Mouse (Mus musculus) E14TG2a.4 (cell line): Measurements from ENCODE around the gene Stard13.

ENCODE experiments used
- H3K27me3 ChIP-seq: 2 replicates; pipeline ENCODE4 v1.6.1; 2014; ENCODE audit warnings: low read length, control low read depth; ENCODE audit not compliant: insufficient read depth
- H3K36me3 ChIP-seq: 2 replicates; pipeline ENCODE4 v1.6.1; 2014; ENCODE audit warnings: low read length, control low read depth; ENCODE audit not compliant: insufficient read depth
- H3K4me1 ChIP-seq: replicated peaks from 2 replicates; pipeline ENCODE4 v1.6.1; 2014; ENCODE audit warnings: low read depth, low read length, control low read depth
- H3K4me3 ChIP-seq: replicated peaks from 2 replicates; pipeline ENCODE4 v1.5.1; 2014; ENCODE audit warnings: mild to moderate bottlenecking, low read length
- H3K9me3 ChIP-seq: 2 replicates; pipeline ENCODE4 v1.6.1; 2014; ENCODE audit warnings: low read length, control low read depth
- CTCF ChIP-seq: conservative IDR thresholded peaks from 2 replicates; pipeline ENCODE4 v1.5.1; 2014; ENCODE audit warnings: low read length
- NANOG ChIP-seq: IDR thresholded peaks from 2 replicates; pipeline ENCODE4 v1.6.1; 2014; ENCODE audit warnings: borderline replicate concordance, low read length, mixed read lengths
- POU5F1 ChIP-seq: IDR thresholded peaks from 2 replicates; pipeline ENCODE4 v1.6.1; 2014; ENCODE audit warnings: low read length, borderline replicate concordance

Gene Stard13

GRCm38 (mm10) chr5:151252213-151252612, 18.6 kb upstream of the Stard13 start:
- TF ChIP-seq CTCF (no peak), POU5F1 (no peak), NANOG (no peak)
- no peaks in the 10 kb centered on the region for H3K9me3 ChIP-seq
- no peak overlapping the region for H3K4me3 ChIP-seq
- H3K27me3 ChIP-seq: no peaks in the 10 kb centered on the region
- no peaks in the 10 kb centered on the region for H3K36me3 ChIP-seq
- H3K4me1 ChIP-seq: peaks cover 33% of the 10 kb centered on the region

GRCm38 (mm10) chr5:151251656-151252055, 18.0 kb upstream of the Stard13 start:
- no peak for TF ChIP-seq NANOG
- no peak for TF ChIP-seq CTCF
- TF ChIP-seq POU5F1: no peak
- Histone ChIP-seq H3K27me3 (no peaks in the 10 kb centered on the region), H3K4me1 (peaks cover 39% of the 10 kb centered on the region), H3K9me3 (no peaks in the 10 kb centered on the region), H3K36me3 (no peaks in the 10 kb centered on the region), H3K4me3 (no peak overlapping the region)

- TF ChIP-seq POU5F1: no peak
- TF ChIP-seq NANOG: peak; percentile 78; the same call in 1 of the 2 replicates
- no peak overlapping the region for H3K4me3 ChIP-seq
Measured at GRCm38 (mm10) chr5:151248671-151249620, 15.3 kb upstream of the Stard13 start.

GRCm38 (mm10) chr5:151248084-151248483, 14.4 kb upstream of the Stard13 start:
- Histone ChIP-seq H3K36me3 (no peaks in the 10 kb centered on the region), H3K4me3 (no peak overlapping the region), H3K9me3 (no peaks in the 10 kb centered on the region), H3K4me1 (peaks cover 41% of the 10 kb centered on the region), H3K27me3 (no peaks in the 10 kb centered on the region; the same call in 1 of the 2 replicates)
- TF ChIP-seq POU5F1: no peak
- TF ChIP-seq CTCF: no peak
- TF ChIP-seq NANOG: no peak

More at GRCm38 (mm10) chr5:151248671-151249620, 15.3 kb upstream of the Stard13 start:
- no peaks in the 10 kb centered on the region for H3K36me3 ChIP-seq
- no peaks in the 10 kb centered on the region; the same call in 1 of the 2 replicates for H3K27me3 ChIP-seq
- H3K4me1 ChIP-seq: peaks cover 41% of the 10 kb centered on the region
- H3K9me3 ChIP-seq: no peaks in the 10 kb centered on the region

GRCm38 (mm10) chr5:151247115-151247875, 13.7 kb upstream of the Stard13 start:
- H3K27me3 ChIP-seq: peaks cover 3% of the 10 kb centered on the region
- no peaks in the 10 kb centered on the region for H3K9me3 ChIP-seq
- H3K4me1 ChIP-seq: peaks cover 41% of the 10 kb centered on the region
- H3K4me3 ChIP-seq: no peak overlapping the region
- no peaks in the 10 kb centered on the region for H3K36me3 ChIP-seq
- TF ChIP-seq CTCF: no peak
- TF ChIP-seq NANOG: no peak
- no peak for TF ChIP-seq POU5F1

- peaks cover 7% of the 10 kb centered on the region for H3K27me3 ChIP-seq
- H3K4me3 ChIP-seq: no peak overlapping the region
- TF ChIP-seq NANOG (no peak), CTCF (no peak), POU5F1 (no peak)
Measured at GRCm38 (mm10) chr5:151246287-151246686, 12.7 kb upstream of the Stard13 start.

GRCm38 (mm10) chr5:151245571-151245970, 11.9 kb upstream of the Stard13 start:
- peaks cover 38% of the 10 kb centered on the region for H3K4me1 ChIP-seq
- H3K27me3 ChIP-seq: peaks cover 8% of the 10 kb centered on the region
- H3K4me3 ChIP-seq: no peak overlapping the region
- H3K36me3 ChIP-seq: no peaks in the 10 kb centered on the region
- no peaks in the 10 kb centered on the region for H3K9me3 ChIP-seq
- TF ChIP-seq POU5F1 (no peak), NANOG (no peak), CTCF (no peak)

More at GRCm38 (mm10) chr5:151246287-151246686, 12.7 kb upstream of the Stard13 start:
- Histone ChIP-seq H3K9me3 (no peaks in the 10 kb centered on the region), H3K4me1 (peaks cover 41% of the 10 kb centered on the region), H3K36me3 (no peaks in the 10 kb centered on the region)

GRCm38 (mm10) chr5:151238730-151239129, 5.1 kb upstream of the Stard13 start:
- TF ChIP-seq NANOG (no peak), CTCF (no peak), POU5F1 (no peak)
- Histone ChIP-seq H3K9me3 (no peaks in the 10 kb centered on the region), H3K4me3 (no peak overlapping the region), H3K36me3 (no peaks in the 10 kb centered on the region), H3K27me3 (peaks cover 27% of the 10 kb centered on the region), H3K4me1 (peaks cover 4% of the 10 kb centered on the region)
